Mouse (Mus musculus): ENCODE data around the gene Clec16a.

GRCm38 (mm10) chr16:10586546-10586945 is 41.4 kb downstream of the Clec16a start:
- TF ChIP-seq CTCF (IDR thresholded peaks at IDR 0.05; ENCODE audit: control insufficient read depth, insufficient read depth, low read length) (no peak), POLR2A (IDR thresholded peaks at IDR 0.05; ENCODE audit: borderline replicate concordance, control insufficient read depth, low read depth, low read length) (no peak)
